Mouse (Mus musculus) neural tube, embryonic 12.5 days (tissue): Measurements from ENCODE around the gene Get4. TPM values are rescaled to one million over a fixed set of nuclear protein-coding genes. Genes with fewer than 3 reads are reported as not detected.

Experiments used
- ATAC-seq: fragments of 200-750 bp; cut with Nextera tagmentation; 2 replicates; pipeline ENCODE4 v1.8.0; 2017; ENCODE audit warnings: low read depth, mild to moderate bottlenecking, moderate TSS enrichment, moderate library complexity; ENCODE audit not compliant: low FRiP score
- H3K27ac ChIP-seq: fragments of 300-500 bp; sonication (generic); 2 replicates; pipeline ENCODE4 v1.5.1; 2016
- H3K27me3 ChIP-seq: fragments of 300-500 bp; sonication (generic); replicated peaks from 2 replicates; pipeline ENCODE4 v1.6.1; 2016; ENCODE audit warnings: mild to moderate bottlenecking
- H3K36me3 ChIP-seq: fragments of 300-500 bp; sonication (generic); 2 replicates; pipeline ENCODE4 v1.6.1; 2016; ENCODE audit warnings: mild to moderate bottlenecking
- H3K4me1 ChIP-seq: fragments of 300-500 bp; sonication (generic); 2 replicates; pipeline ENCODE4 v1.6.1; 2016
- H3K4me2 ChIP-seq: fragments of 300-500 bp; sonication (generic); replicated peaks from 2 replicates; pipeline ENCODE4 v1.6.1; 2016; ENCODE audit warnings: mild to moderate bottlenecking
- H3K4me3 ChIP-seq: fragments of 300-500 bp; sonication (generic); 2 replicates; pipeline ENCODE4 v1.5.1; 2016
- H3K9ac ChIP-seq: fragments of 300-500 bp; sonication (generic); 2 replicates; pipeline ENCODE4 v1.6.1; 2016; ENCODE audit warnings: mild to moderate bottlenecking
- H3K9me3 ChIP-seq: fragments of 300-500 bp; sonication (generic); 2 replicates; pipeline ENCODE4 v1.6.1; 2016; ENCODE audit warnings: mild to moderate bottlenecking
- WGBS: fragments of 180-500 bp; shearing (Covaris S2); methylation state at CpG from one replicate; pipeline ENCODE4 v1.1.7; 2016; 5-methylcytosine and 5-hydroxymethylcytosine counted together
- polyA plus RNA-seq: library from polyadenylated mRNA; unstranded; fragments of >200 nt; fragmentation: Nextera tagmentation; extraction: Ambion mirVana; gene quantifications from 2 replicates; pipeline ENCODE4 v1.2.1, GENCODE M21; 2016

Gene Get4
- polyA plus RNA-seq, 1 experiment from 2014 or later, result 129 TPM

GRCm38 (mm10) chr5:139248846-139249245 is 3.3 kb upstream of the Get4 start:
- no peak for ATAC-seq
- H3K9me3 ChIP-seq, result no peaks in the 10 kb centered on the region
- peaks cover 13% of the 10 kb centered on the region for H3K4me1 ChIP-seq
- 88% methylated on average over 3 of the region's 3 CpGs for WGBS
- no peaks in the 10 kb centered on the region for H3K27me3 ChIP-seq
- peaks cover 65% of the 10 kb centered on the region for H3K36me3 ChIP-seq
- no peak overlapping the region for H3K4me3 ChIP-seq
- H3K4me2 ChIP-seq, result no peak overlapping the region
- no peak overlapping the region for H3K9ac ChIP-seq
- no peak overlapping the region for H3K27ac ChIP-seq

- no peak overlapping the region for H3K4me3 ChIP-seq
- peaks cover 41% of the 10 kb centered on the region for H3K36me3 ChIP-seq
- no peak for ATAC-seq
- peak overlapping the region; percentile 90 for H3K4me2 ChIP-seq
- H3K27me3 ChIP-seq, result no peaks in the 10 kb centered on the region
- H3K9ac ChIP-seq, result no peak overlapping the region
- 82% methylated on average over 7 of the region's 7 CpGs for WGBS
- H3K4me1 ChIP-seq, result peaks cover 26% of the 10 kb centered on the region
- H3K27ac ChIP-seq, result no peak overlapping the region
- H3K9me3 ChIP-seq, result no peaks in the 10 kb centered on the region
Measured at GRCm38 (mm10) chr5:139251279-139251678, 845 bp upstream of the Get4 start.

- 1% methylated on average over 8 of the region's 8 CpGs for WGBS
- Histone ChIP-seq H3K4me2 (peak overlapping the region; percentile 90), H3K36me3 (peaks cover 37% of the 10 kb centered on the region), H3K4me3 (peak overlapping the region; percentile 79), H3K27me3 (no peaks in the 10 kb centered on the region), H3K4me1 (peaks cover 26% of the 10 kb centered on the region), H3K9me3 (no peaks in the 10 kb centered on the region), H3K9ac (peak overlapping the region; percentile 87), H3K27ac (0 out of 2 replicates have a peak overlapping the region, but pooled peaks have one; percentile 33)
- no peak; the same call in 1 of the 2 replicates for ATAC-seq
Measured at GRCm38 (mm10) chr5:139251736-139252080, 416 bp upstream of the Get4 start.

- WGBS, result under 1% methylated on average over 7 of the region's 7 CpGs
- no peaks in the 10 kb centered on the region for H3K9me3 ChIP-seq
- H3K36me3 ChIP-seq, result peaks cover 25% of the 10 kb centered on the region
- peaks cover 31% of the 10 kb centered on the region for H3K4me1 ChIP-seq
- peak overlapping the region; percentile 29; the same call in 1 of the 2 replicates for H3K27ac ChIP-seq
- ATAC-seq, result peak; percentile 6
- H3K27me3 ChIP-seq, result no peaks in the 10 kb centered on the region
- H3K4me3 ChIP-seq, result peak overlapping the region; percentile 79
- peak overlapping the region; percentile 87 for H3K9ac ChIP-seq
- peak overlapping the region; percentile 90 for H3K4me2 ChIP-seq
Measured at GRCm38 (mm10) chr5:139252910-139253245, 754 bp downstream of the Get4 start.

GRCm38 (mm10) chr5:139253301-139253741 is 1.2 kb downstream of the Get4 start:
- Histone ChIP-seq H3K36me3 (peaks cover 21% of the 10 kb centered on the region), H3K9me3 (no peaks in the 10 kb centered on the region), H3K4me1 (peaks cover 31% of the 10 kb centered on the region), H3K9ac (peak overlapping the region; percentile 87), H3K27me3 (no peaks in the 10 kb centered on the region), H3K27ac (no peak overlapping the region), H3K4me2 (peak overlapping the region; percentile 90), H3K4me3 (peak overlapping the region; percentile 79)
- 8% methylated on average over 6 of the region's 6 CpGs for WGBS
- no peak for ATAC-seq

- Histone ChIP-seq H3K4me1 (peaks cover 31% of the 10 kb centered on the region), H3K27me3 (no peaks in the 10 kb centered on the region), H3K9ac (no peak overlapping the region), H3K4me2 (no peak overlapping the region), H3K27ac (no peak overlapping the region), H3K9me3 (no peaks in the 10 kb centered on the region), H3K36me3 (peaks cover 8% of the 10 kb centered on the region; the same call in 1 of the 2 replicates), H3K4me3 (no peak overlapping the region)
- WGBS, result 88% methylated on average over 6 of the region's 6 CpGs
- no peak for ATAC-seq
Measured at GRCm38 (mm10) chr5:139254938-139255337, 2.8 kb downstream of the Get4 start.

GRCm38 (mm10) chr5:139255777-139256176 is 3.7 kb downstream of the Get4 start:
- no peak overlapping the region for H3K9ac ChIP-seq

GRCm38 (mm10) chr5:139256211-139256765 is 4.2 kb downstream of the Get4 start:
- WGBS, result 81% methylated on average over 3 of the region's 3 CpGs
- Histone ChIP-seq H3K4me1 (peaks cover 31% of the 10 kb centered on the region), H3K4me2 (no peak overlapping the region)

More at GRCm38 (mm10) chr5:139255777-139256176, 3.7 kb downstream of the Get4 start:
- Histone ChIP-seq H3K27ac (no peak overlapping the region), H3K4me2 (no peak overlapping the region), H3K27me3 (no peaks in the 10 kb centered on the region), H3K4me1 (peaks cover 31% of the 10 kb centered on the region), H3K4me3 (no peak overlapping the region), H3K9me3 (no peaks in the 10 kb centered on the region), H3K36me3 (peaks cover 4% of the 10 kb centered on the region; the same call in 1 of the 2 replicates)
- no peak for ATAC-seq
- 89% methylated on average over 6 of the region's 6 CpGs for WGBS

GRCm38 (mm10) chr5:139257265-139257664 is 5.1 kb downstream of the Get4 start:
- H3K27ac ChIP-seq, result no peak overlapping the region
- H3K27me3 ChIP-seq, result no peaks in the 10 kb centered on the region
- H3K36me3 ChIP-seq, result peaks cover 17% of the 10 kb centered on the region

More at GRCm38 (mm10) chr5:139256211-139256765, 4.2 kb downstream of the Get4 start:
- no peak overlapping the region for H3K27ac ChIP-seq
- ATAC-seq, result no peak
- H3K27me3 ChIP-seq, result no peaks in the 10 kb centered on the region
- no peaks in the 10 kb centered on the region for H3K9me3 ChIP-seq
- H3K9ac ChIP-seq, result no peak overlapping the region
- H3K4me3 ChIP-seq, result no peak overlapping the region
- peaks cover 9% of the 10 kb centered on the region; the same call in 1 of the 2 replicates for H3K36me3 ChIP-seq

GRCm38 (mm10) chr5:139257818-139258217 is 5.7 kb downstream of the Get4 start:
- WGBS, result 82% methylated on average over 4 of the region's 4 CpGs
- ATAC-seq, result no peak
- no peak overlapping the region for H3K27ac ChIP-seq
- peaks cover 23% of the 10 kb centered on the region for H3K36me3 ChIP-seq
- no peak overlapping the region for H3K4me2 ChIP-seq
- H3K4me1 ChIP-seq, result peaks cover 28% of the 10 kb centered on the region
- no peaks in the 10 kb centered on the region for H3K27me3 ChIP-seq
- H3K9ac ChIP-seq, result no peak overlapping the region
- no peak overlapping the region for H3K4me3 ChIP-seq
- no peaks in the 10 kb centered on the region for H3K9me3 ChIP-seq

More at GRCm38 (mm10) chr5:139257265-139257664, 5.1 kb downstream of the Get4 start:
- no peak for ATAC-seq
- Histone ChIP-seq H3K4me3 (no peak overlapping the region), H3K4me1 (peaks cover 28% of the 10 kb centered on the region), H3K4me2 (no peak overlapping the region), H3K9me3 (no peaks in the 10 kb centered on the region), H3K9ac (no peak overlapping the region)
- WGBS, result 100% methylated on average over 1 of the region's 1 CpGs

GRCm38 (mm10) chr5:139258371-139259035 is 6.4 kb downstream of the Get4 start:
- Histone ChIP-seq H3K9me3 (no peaks in the 10 kb centered on the region), H3K36me3 (peaks cover 30% of the 10 kb centered on the region), H3K27ac (no peak overlapping the region), H3K4me2 (no peak overlapping the region), H3K4me1 (peaks cover 22% of the 10 kb centered on the region), H3K4me3 (no peak overlapping the region), H3K9ac (no peak overlapping the region), H3K27me3 (no peaks in the 10 kb centered on the region)
- WGBS, result 97% methylated on average over 8 of the region's 8 CpGs
- ATAC-seq, result no peak

- Histone ChIP-seq H3K9ac (no peak overlapping the region), H3K36me3 (peaks cover 43% of the 10 kb centered on the region), H3K27ac (no peak overlapping the region), H3K9me3 (no peaks in the 10 kb centered on the region), H3K27me3 (no peaks in the 10 kb centered on the region), H3K4me1 (0 out of 2 replicates have a peak, but pooled peaks cover 12% of the 10 kb centered on the region), H3K4me2 (no peak overlapping the region), H3K4me3 (no peak overlapping the region)
- ATAC-seq, result no peak
- 86% methylated on average over 5 of the region's 5 CpGs for WGBS
Measured at GRCm38 (mm10) chr5:139259853-139260252, 7.7 kb downstream of the Get4 start.
